Mouse (Mus musculus) liver, embryonic 11.5 days (tissue): Measurements from ENCODE around the gene Hoxd3. TPM values are rescaled to one million over a fixed set of nuclear protein-coding genes. Genes with fewer than 3 reads are reported as not detected.

Source experiments
- ATAC-seq: fragments of 200-750 bp; cut with Nextera tagmentation; replicated peaks from 2 replicates; pipeline ENCODE4 v1.8.0; 2017; ENCODE audit warnings: moderate number of reproducible peaks, mild to moderate bottlenecking, moderate TSS enrichment, moderate library complexity; ENCODE audit not compliant: low FRiP score
- DNase-seq: peaks from one replicate; pipeline ENCODE4 v3.0.0-alpha.2; 2017; ENCODE audit warnings: low spot score
- H3K27ac ChIP-seq: fragments of 300-500 bp; sonication (generic); 2 replicates; pipeline ENCODE4 v1.5.1; 2014; ENCODE audit warnings: mild to moderate bottlenecking, low read depth, low read length, control low read depth
- H3K27me3 ChIP-seq: fragments of 300-500 bp; sonication (generic); replicated peaks from 2 replicates; pipeline ENCODE4 v1.6.1; 2014; ENCODE audit warnings: low read length, mixed read lengths; ENCODE audit not compliant: control insufficient read depth, insufficient read depth
- H3K36me3 ChIP-seq: fragments of 300-500 bp; sonication (generic); 2 replicates; pipeline ENCODE4 v1.6.1; 2014; ENCODE audit warnings: mild to moderate bottlenecking, low read length, moderate library complexity, mixed read lengths; ENCODE audit not compliant: control insufficient read depth, insufficient read depth
- H3K4me1 ChIP-seq: fragments of 300-500 bp; sonication (generic); replicated peaks from 2 replicates; pipeline ENCODE4 v1.6.1; 2014; ENCODE audit warnings: low read length, mixed read lengths; ENCODE audit not compliant: control insufficient read depth, insufficient read depth
- H3K4me2 ChIP-seq: fragments of 300-500 bp; sonication (generic); 2 replicates; pipeline ENCODE4 v1.6.1; 2014; ENCODE audit warnings: mild to moderate bottlenecking, control low read depth, moderate library complexity
- H3K4me3 ChIP-seq: fragments of 300-500 bp; sonication (generic); 2 replicates; pipeline ENCODE4 v1.5.1; 2014; ENCODE audit warnings: low read depth, low read length, control low read depth
- H3K9ac ChIP-seq: fragments of 300-500 bp; sonication (generic); 2 replicates; pipeline ENCODE4 v1.6.1; 2014; ENCODE audit warnings: low read depth, low read length, control low read depth
- H3K9me3 ChIP-seq: fragments of 300-500 bp; sonication (generic); 2 replicates; pipeline ENCODE4 v1.6.1; 2016; ENCODE audit warnings: low read length, inconsistent platforms, mixed read lengths; ENCODE audit not compliant: control insufficient read depth
- WGBS: fragments of 180-500 bp; shearing (Covaris S2); extraction: QIAGEN DNeasy Blood & Tissue Kit; methylation state at CpG from one replicate; pipeline ENCODE4 v1.1.7; 2014; 5-methylcytosine and 5-hydroxymethylcytosine counted together
- microRNA counts: library from miRNA; unstranded; fragments of <30 nt; microRNA quantifications from one replicate; lab custom pipeline; 2015
- microRNA-seq: library from miRNA; unstranded; fragments of <30 nt; microRNA quantifications from one replicate; pipeline ENCODE4, GENCODE M21; 2017; ENCODE audit warnings: borderline number of aligned reads
- polyA plus RNA-seq: library from polyadenylated mRNA; unstranded; fragments of >200 nt; fragmentation: Nextera tagmentation; extraction: Ambion mirVana; gene quantifications from 2 replicates; pipeline ENCODE4 v1.2.1, GENCODE M21; 2014

Gene Hoxd3
- polyA plus RNA-seq, 1 experiment from 2014 or later = 0.47 TPM

GRCm38 (mm10) chr2:74774359-74774758 is 62.6 kb downstream of the Hoxd3 start:
- Histone ChIP-seq H3K27me3 (peaks cover 4% of the 10 kb centered on the region; the same call in 1 of the 2 replicates), H3K4me1 (no peaks in the 10 kb centered on the region), H3K36me3 (no peaks in the 10 kb centered on the region), H3K27ac (no peak overlapping the region), H3K9me3 (no peaks in the 10 kb centered on the region), H3K4me2 (no peak overlapping the region), H3K4me3 (no peak overlapping the region), H3K9ac (no peak overlapping the region)
- WGBS = 84% methylated on average over 2 of the region's 2 CpGs
- ATAC-seq = no peak
- DNase-seq = no peak

- Histone ChIP-seq H3K4me2 (no peak overlapping the region), H3K4me3 (no peak overlapping the region), H3K4me1 (no peaks in the 10 kb centered on the region), H3K27me3 (no peaks in the 10 kb centered on the region), H3K9me3 (no peaks in the 10 kb centered on the region), H3K9ac (no peak overlapping the region), H3K36me3 (no peaks in the 10 kb centered on the region), H3K27ac (no peak overlapping the region)
- DNase-seq = no peak
- WGBS = 74% methylated on average over 13 of the region's 13 CpGs
- no peak for ATAC-seq
Measured at GRCm38 (mm10) chr2:74777536-74778275, 66.0 kb downstream of the Hoxd3 start.

- no peak overlapping the region for H3K9ac ChIP-seq
- no peak for ATAC-seq
- no peaks in the 10 kb centered on the region for H3K4me1 ChIP-seq
- no peak overlapping the region for H3K27ac ChIP-seq
- no peaks in the 10 kb centered on the region for H3K36me3 ChIP-seq
- H3K4me2 ChIP-seq = no peak overlapping the region
- H3K4me3 ChIP-seq = no peak overlapping the region
- no peaks in the 10 kb centered on the region for H3K27me3 ChIP-seq
- no peaks in the 10 kb centered on the region for H3K9me3 ChIP-seq
- no peak for DNase-seq
- WGBS = 88% methylated on average over 5 of the region's 5 CpGs
Measured at GRCm38 (mm10) chr2:74781386-74781785, 69.7 kb downstream of the Hoxd3 start.

- Histone ChIP-seq H3K9me3 (no peaks in the 10 kb centered on the region), H3K4me1 (no peaks in the 10 kb centered on the region), H3K27me3 (no peaks in the 10 kb centered on the region; the same call in 1 of the 2 replicates), H3K36me3 (no peaks in the 10 kb centered on the region), H3K4me3 (no peak overlapping the region), H3K27ac (no peak overlapping the region), H3K4me2 (no peak overlapping the region), H3K9ac (no peak overlapping the region)
- ATAC-seq (no peak), DNase-seq (no peak)
- 65% methylated on average over 7 of the region's 7 CpGs for WGBS
Measured at GRCm38 (mm10) chr2:74795531-74795930, 83.8 kb downstream of the Hoxd3 start.

MicroRNA genes within 50 kb of the gene (microRNA counts, 519-probe panel; counts per million panel counts)
- 4,357 counts per million, percentile 27 among the panel's probes with 10 or more counts for microRNA mmu-miR-10b (lab: Ali Mortazavi, UCI)

Small RNAs within 50 kb of the gene (microRNA-seq; reads per million reads assigned to microRNA genes)
- gene Gm44463 (not detected), gene Mir10b (7,115 reads per million, percentile 91 among the genes with 10 or more reads in this experiment)

Other genes starting within 250 kb of the Hoxd3 start
- gene Lnpk, start 132.5 kb upstream of the Hoxd3 start, polyA plus RNA-seq = 25.7 and 29.1 TPM in 2 replicates
- gene Evx2, start 52.4 kb upstream of the Hoxd3 start, polyA plus RNA-seq = 0.12 TPM in 1 of 2 replicates, not detected in the other
- 0.06 and 0.45 TPM in 2 replicates for gene Hoxd13, start 43.6 kb upstream of the Hoxd3 start, polyA plus RNA-seq
- 0.12 and 0.49 TPM in 2 replicates for gene Hoxd12, start 36.9 kb upstream of the Hoxd3 start, polyA plus RNA-seq
- 0.14 and 0.44 TPM in 2 replicates for gene Hoxd11, start 32.4 kb upstream of the Hoxd3 start, polyA plus RNA-seq
- gene Hoxd10, start 20.0 kb upstream of the Hoxd3 start, polyA plus RNA-seq = 0.09 and 0.30 TPM in 2 replicates
- 0.10 and 0.22 TPM in 2 replicates for gene Hoxd9, start 14.2 kb upstream of the Hoxd3 start, polyA plus RNA-seq
- gene Hoxd8, start 7.3 kb upstream of the Hoxd3 start, polyA plus RNA-seq = 0.82 and 1.2 TPM in 2 replicates
- gene Hoxd4, start within 50 bp of the Hoxd3 start, polyA plus RNA-seq = 0.14 and 0.18 TPM in 2 replicates
- gene Gm28230, start 14.8 kb downstream of the Hoxd3 start, polyA plus RNA-seq = not detected in 2 replicates
- 0.11 TPM in 1 of 2 replicates, not detected in the other for gene Hoxd1, start 51.1 kb downstream of the Hoxd3 start, polyA plus RNA-seq
- 110 and 112 TPM in 2 replicates for gene Mtx2, start 113.9 kb downstream of the Hoxd3 start, polyA plus RNA-seq